Mouse (Mus musculus): ENCODE results near the gene Exoc3l. TPM values are rescaled to one million over a fixed set of nuclear protein-coding genes. Genes with fewer than 3 reads are reported as not detected.
A peak's percentile ranks its signal among the peaks of the same experiment; 100 is the strongest.

Gene Exoc3l
- polyA plus RNA-seq, 1 experiment from 2014 or later: 12.3 TPM

DNA sequence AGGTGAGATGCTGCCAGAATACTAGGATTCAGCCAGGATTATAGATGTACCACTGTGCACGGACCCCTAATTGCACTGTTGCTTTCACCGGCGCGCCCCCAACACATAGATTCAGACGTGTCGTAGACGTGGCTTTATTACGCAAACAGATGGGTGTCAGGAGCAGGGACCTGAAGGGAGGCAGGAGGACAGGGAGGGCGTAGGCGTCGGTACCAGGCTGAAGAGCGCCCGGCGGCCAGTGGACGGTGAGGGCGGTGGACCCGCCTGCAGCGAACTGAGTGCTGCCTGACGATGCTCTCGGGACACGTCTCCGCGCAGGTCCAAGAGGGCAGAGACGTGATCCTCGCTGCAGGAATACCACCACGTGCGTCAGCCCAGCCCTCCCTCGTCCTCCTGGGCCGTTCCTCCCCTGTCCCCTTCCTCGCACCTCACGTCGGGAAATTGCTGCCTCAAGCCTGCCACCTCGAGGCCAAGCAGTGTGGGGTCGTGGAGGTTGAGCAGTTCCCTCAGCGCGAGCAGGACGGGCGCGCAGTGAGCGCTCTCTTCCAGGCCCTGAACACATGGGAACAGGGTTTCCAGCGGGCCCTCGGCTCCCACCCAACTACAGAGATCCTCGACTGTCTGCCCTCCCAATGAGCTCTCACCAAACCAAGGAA is 6.0 kb downstream of the Exoc3l start, which contains the start of gene 4931428F04Rik:
TSS of gene 4931428F04Rik (minus strand) at position 60 of the 656 bp plus-strand sequence.
- 1% methylated on average over 43 of the region's 43 CpGs for WGBS
- peak within 1 kb of the TSS; percentile 57 for H3K9ac ChIP-seq
- ATAC-seq (replicated peaks; ENCODE audit: insufficient number of reproducible peaks, insufficient read depth, low FRiP score, low read depth): peak; percentile 11; the same call in 1 of the 2 replicates
- no peaks in the 10 kb centered on the region for H3K36me3 ChIP-seq
- H3K27ac ChIP-seq: peak within 1 kb of the TSS; percentile 64
- peaks cover 10% of the 10 kb centered on the region for H3K27me3 ChIP-seq
- peaks cover 23% of the 10 kb centered on the region for H3K4me1 ChIP-seq (replicated peaks)
- peak within 1 kb of the TSS; percentile 62 for H3K4me3 ChIP-seq
- H3K9me3 ChIP-seq (replicated peaks): no peaks in the 10 kb centered on the region
- H3K4me2 ChIP-seq: peak within 1 kb of the TSS; percentile 91

DNA sequence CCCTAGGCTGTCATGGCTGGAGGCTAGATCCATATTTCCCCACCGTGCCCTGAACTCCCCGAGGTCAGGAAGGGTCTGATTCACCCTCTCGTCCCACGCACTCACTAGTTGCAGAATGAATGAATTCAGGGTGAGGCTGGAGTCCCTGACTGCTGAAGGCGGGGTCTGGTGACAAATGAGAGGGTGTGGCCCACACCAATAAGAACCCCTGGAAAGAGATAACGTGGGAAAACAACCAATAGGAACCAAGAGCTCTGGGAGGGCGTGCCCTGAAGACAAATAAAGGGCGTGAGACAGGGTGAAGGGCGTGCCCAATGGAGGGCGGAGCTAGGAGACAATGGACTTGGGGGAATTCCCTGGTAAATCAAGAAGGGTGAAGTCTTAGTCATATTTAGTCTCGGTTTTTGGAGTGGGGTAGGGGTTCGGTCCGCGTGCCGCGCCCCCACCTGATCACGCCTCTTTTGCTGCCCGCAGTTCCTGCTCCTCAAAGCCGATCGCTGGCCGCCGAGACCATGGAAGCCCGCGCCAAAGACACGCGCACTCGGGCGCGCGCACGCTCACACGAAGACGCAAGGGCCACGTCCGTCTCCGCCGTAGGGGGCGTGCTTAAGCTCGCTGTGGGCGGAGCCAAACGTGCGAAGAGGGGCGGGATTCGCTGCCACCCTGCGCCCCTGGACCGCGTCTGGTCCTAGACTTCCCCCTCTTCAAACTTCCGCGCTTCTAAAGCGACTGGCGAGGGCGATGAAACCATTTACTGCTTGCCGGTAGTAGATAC is 6.8 kb downstream of the Exoc3l start:
- H3K4me3 ChIP-seq: peak overlapping the region; percentile 62
- peaks cover 10% of the 10 kb centered on the region for H3K27me3 ChIP-seq
- under 1% methylated on average over 53 of the region's 53 CpGs for WGBS
- H3K9me3 ChIP-seq (replicated peaks): no peaks in the 10 kb centered on the region
- H3K27ac ChIP-seq: peak overlapping the region; percentile 64
- peak overlapping the region; percentile 91 for H3K4me2 ChIP-seq
- H3K4me1 ChIP-seq (replicated peaks): peaks cover 23% of the 10 kb centered on the region
- ATAC-seq (replicated peaks; ENCODE audit: insufficient number of reproducible peaks, insufficient read depth, low FRiP score, low read depth): peak; percentile 88
- H3K36me3 ChIP-seq: no peaks in the 10 kb centered on the region
- peak overlapping the region; percentile 57 for H3K9ac ChIP-seq

DNA sequence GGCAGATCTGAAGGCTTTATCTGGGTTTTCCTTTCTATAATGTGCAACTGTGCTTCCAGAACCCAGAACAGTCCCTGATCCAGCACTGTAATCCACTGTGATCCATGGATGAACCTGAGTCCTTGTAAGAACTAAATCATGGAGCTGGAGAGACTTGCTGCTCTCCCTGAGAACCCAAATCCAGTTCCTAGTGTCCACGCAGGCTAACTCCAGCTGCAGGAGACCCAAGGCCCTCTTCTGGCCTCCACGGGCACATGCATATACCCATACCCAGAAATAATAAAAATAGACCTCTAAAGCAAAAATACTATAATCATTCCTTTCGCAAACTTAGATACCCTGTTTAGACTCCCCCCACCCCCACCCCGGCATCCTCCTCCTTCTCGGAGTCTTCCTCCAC is 7.7 kb downstream of the Exoc3l start:
- ATAC-seq (replicated peaks; ENCODE audit: insufficient number of reproducible peaks, insufficient read depth, low FRiP score, low read depth): no peak
- Histone ChIP-seq H3K9ac (no peak overlapping the region), H3K4me3 (no peak overlapping the region), H3K4me1 (replicated peaks) (peaks cover 25% of the 10 kb centered on the region), H3K36me3 (no peaks in the 10 kb centered on the region), H3K27me3 (peaks cover 10% of the 10 kb centered on the region), H3K4me2 (no peak overlapping the region), H3K27ac (no peak overlapping the region), H3K9me3 (replicated peaks) (no peaks in the 10 kb centered on the region)
- WGBS: 82% methylated on average over 5 of the region's 5 CpGs

DNA sequence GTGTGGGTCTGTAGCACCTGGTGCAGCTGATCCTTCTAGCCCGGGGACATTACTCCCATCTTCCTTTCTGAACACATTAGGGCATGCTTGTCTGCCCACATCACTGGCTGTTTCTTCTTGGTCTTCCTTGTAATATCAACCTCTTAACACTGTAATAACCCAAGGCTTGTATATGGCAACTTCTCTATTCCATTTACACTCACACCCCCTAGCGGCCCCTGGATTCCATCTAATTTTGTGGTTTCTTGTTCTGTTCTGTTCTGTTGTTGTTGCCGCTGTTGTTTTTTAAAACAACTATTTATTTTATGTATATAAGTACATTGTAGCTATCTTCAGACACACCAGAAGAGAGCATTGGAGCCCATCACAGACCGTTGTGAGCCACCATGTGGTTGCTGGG is 9.0 kb downstream of the Exoc3l start:
- 84% methylated on average over 4 of the region's 4 CpGs for WGBS
- no peak for ATAC-seq (replicated peaks; ENCODE audit: insufficient number of reproducible peaks, insufficient read depth, low FRiP score, low read depth)

DNA sequence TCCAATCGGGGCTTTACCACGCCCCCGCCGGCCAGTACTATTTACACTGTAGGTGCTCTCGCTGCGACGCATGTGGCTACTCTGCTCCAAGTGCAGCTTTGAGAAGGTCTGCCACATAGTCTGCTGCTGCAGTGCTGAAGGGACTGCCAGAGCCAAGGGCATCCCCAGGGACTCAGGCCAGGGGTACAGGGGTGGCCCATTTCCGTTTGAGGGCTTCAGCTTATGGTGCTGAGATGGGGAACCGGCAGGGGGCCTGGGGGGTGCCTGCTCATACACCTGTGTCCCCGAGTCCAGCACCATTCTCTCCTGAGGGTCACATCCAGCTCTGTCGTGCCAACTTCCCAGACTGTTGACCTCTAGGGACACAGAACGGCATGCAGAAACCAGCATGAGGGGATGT is 10.4 kb downstream of the Exoc3l start:
- Histone ChIP-seq H3K27me3 (peaks cover 12% of the 10 kb centered on the region), H3K4me1 (replicated peaks) (peaks cover 26% of the 10 kb centered on the region), H3K27ac (no peak overlapping the region), H3K36me3 (no peaks in the 10 kb centered on the region), H3K9ac (no peak overlapping the region), H3K9me3 (replicated peaks) (no peaks in the 10 kb centered on the region), H3K4me2 (no peak overlapping the region), H3K4me3 (no peak overlapping the region)
- no peak for ATAC-seq (replicated peaks; ENCODE audit: insufficient number of reproducible peaks, insufficient read depth, low FRiP score, low read depth)
- 51% methylated on average over 12 of the region's 12 CpGs for WGBS

More for the DNA sequence above, 9.0 kb downstream of the Exoc3l start:
- no peaks in the 10 kb centered on the region for H3K36me3 ChIP-seq
- no peak overlapping the region for H3K4me2 ChIP-seq
- H3K4me3 ChIP-seq: no peak overlapping the region
- H3K4me1 ChIP-seq (replicated peaks): peaks cover 30% of the 10 kb centered on the region
- no peaks in the 10 kb centered on the region for H3K9me3 ChIP-seq (replicated peaks)
- no peak overlapping the region for H3K27ac ChIP-seq
- H3K27me3 ChIP-seq: peaks cover 10% of the 10 kb centered on the region
- H3K9ac ChIP-seq: no peak overlapping the region

DNA sequence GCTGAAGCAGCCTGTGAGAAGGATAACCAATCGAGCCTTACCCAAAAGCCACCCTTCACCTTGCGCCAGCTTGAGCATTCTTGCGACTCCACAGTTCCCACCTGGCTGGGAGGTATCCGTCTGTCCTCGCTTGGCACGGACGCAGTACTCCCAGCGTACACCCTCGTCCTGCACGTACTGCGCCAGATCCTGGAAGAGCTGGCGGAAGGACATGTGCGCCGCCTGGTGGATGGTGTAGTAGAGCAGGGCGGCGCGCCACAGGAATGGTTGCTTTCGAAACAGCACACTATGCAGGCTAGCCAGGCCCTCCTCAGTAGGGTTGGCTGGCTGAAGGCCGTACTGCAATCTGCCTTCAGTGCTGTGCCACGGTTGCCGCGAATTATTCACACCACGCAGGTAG is 12.8 kb downstream of the Exoc3l start:
- Histone ChIP-seq H3K36me3 (no peaks in the 10 kb centered on the region), H3K27me3 (peaks cover 30% of the 10 kb centered on the region), H3K27ac (no peak overlapping the region), H3K9me3 (replicated peaks) (no peaks in the 10 kb centered on the region), H3K4me1 (replicated peaks) (peaks cover 17% of the 10 kb centered on the region), H3K9ac (no peak overlapping the region), H3K4me3 (no peak overlapping the region), H3K4me2 (peak overlapping the region; percentile 11; the same call in 1 of the 2 replicates)
- no peak for ATAC-seq (replicated peaks; ENCODE audit: insufficient number of reproducible peaks, insufficient read depth, low FRiP score, low read depth)
- 31% methylated on average over 23 of the region's 23 CpGs for WGBS

DNA sequence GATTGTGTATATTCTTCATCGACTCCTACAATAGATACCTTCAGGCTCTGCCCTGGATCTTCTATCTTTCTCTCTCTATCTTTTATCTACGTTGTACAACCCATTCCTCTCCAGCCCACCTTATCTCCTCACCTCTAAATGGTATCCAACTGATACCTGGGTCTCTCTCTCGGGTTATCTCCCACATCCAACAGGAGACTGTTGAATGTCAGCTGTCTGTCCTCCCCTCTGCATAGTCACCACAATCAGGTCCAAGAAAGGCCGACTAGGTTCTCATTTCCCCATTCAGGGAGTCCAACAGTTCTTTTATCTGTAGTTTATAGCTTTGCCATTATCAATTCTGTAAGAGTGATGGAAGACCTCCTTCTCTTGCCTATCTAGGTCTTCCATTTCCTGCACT is 13.7 kb downstream of the Exoc3l start:
- no peak overlapping the region for H3K4me2 ChIP-seq
- no peaks in the 10 kb centered on the region for H3K36me3 ChIP-seq
- H3K27me3 ChIP-seq: peaks cover 39% of the 10 kb centered on the region
- H3K4me1 ChIP-seq (replicated peaks): peaks cover 17% of the 10 kb centered on the region
- H3K27ac ChIP-seq: no peak overlapping the region
- H3K4me3 ChIP-seq: no peak overlapping the region
- ATAC-seq (replicated peaks; ENCODE audit: insufficient number of reproducible peaks, insufficient read depth, low FRiP score, low read depth): no peak
- WGBS: 64% methylated on average over 4 of the region's 4 CpGs
- H3K9ac ChIP-seq: no peak overlapping the region
- H3K9me3 ChIP-seq (replicated peaks): no peaks in the 10 kb centered on the region

DNA sequence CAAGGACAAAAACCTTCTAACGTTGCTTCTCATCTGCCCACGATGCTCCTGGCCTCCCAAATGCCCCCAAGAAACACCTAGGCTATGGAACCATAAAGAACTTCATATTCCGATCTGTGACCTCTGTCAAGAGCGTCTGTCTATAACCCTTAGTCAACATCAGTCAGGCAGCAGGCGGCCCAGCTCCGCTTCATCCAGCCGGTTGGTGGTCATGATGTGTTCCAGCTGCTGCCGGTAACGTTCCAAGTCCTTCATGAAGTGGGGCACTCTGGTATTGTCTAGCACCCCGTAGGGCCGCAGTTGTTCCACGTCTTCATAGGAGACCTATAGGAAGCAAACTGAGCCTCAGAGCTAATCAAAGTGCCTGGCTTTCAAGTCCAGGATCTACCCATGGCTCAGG is 14.1 kb downstream of the Exoc3l start:
- no peaks in the 10 kb centered on the region for H3K9me3 ChIP-seq (replicated peaks)
- H3K4me2 ChIP-seq: no peak overlapping the region
- H3K27ac ChIP-seq: no peak overlapping the region
- peaks cover 43% of the 10 kb centered on the region for H3K27me3 ChIP-seq
- H3K9ac ChIP-seq: no peak overlapping the region
- H3K36me3 ChIP-seq: no peaks in the 10 kb centered on the region
- H3K4me1 ChIP-seq (replicated peaks): peaks cover 18% of the 10 kb centered on the region
- no peak for ATAC-seq (replicated peaks; ENCODE audit: insufficient number of reproducible peaks, insufficient read depth, low FRiP score, low read depth)
- WGBS: 79% methylated on average over 12 of the region's 12 CpGs
- no peak overlapping the region for H3K4me3 ChIP-seq

DNA sequence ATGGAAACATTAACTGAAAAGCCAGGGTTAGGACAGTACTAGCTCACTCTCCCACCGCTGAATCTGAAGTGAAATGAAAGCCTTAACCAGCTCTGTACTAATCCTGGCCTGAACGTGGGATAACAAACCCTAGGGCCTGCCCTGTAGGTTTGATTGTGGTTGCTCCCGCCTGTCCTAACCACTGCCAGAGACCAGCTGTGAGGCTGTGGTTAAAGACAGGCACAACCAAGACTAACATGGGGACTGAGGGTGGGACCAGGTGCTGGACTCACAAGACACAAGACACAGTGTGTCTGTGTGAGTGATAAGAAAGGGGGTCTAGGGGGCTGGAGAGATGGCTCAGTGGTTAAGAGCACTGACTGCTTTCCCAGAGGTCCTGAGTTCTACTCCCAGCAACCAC is 15.3 kb downstream of the Exoc3l start:
- WGBS: 74% methylated on average over 3 of the region's 3 CpGs
- Histone ChIP-seq H3K4me3 (no peak overlapping the region), H3K4me1 (replicated peaks) (peaks cover 30% of the 10 kb centered on the region), H3K36me3 (no peaks in the 10 kb centered on the region), H3K9me3 (replicated peaks) (no peaks in the 10 kb centered on the region), H3K27me3 (peaks cover 55% of the 10 kb centered on the region), H3K4me2 (no peak overlapping the region), H3K27ac (no peak overlapping the region), H3K9ac (no peak overlapping the region)
- ATAC-seq (replicated peaks; ENCODE audit: insufficient number of reproducible peaks, insufficient read depth, low FRiP score, low read depth): no peak

DNA sequence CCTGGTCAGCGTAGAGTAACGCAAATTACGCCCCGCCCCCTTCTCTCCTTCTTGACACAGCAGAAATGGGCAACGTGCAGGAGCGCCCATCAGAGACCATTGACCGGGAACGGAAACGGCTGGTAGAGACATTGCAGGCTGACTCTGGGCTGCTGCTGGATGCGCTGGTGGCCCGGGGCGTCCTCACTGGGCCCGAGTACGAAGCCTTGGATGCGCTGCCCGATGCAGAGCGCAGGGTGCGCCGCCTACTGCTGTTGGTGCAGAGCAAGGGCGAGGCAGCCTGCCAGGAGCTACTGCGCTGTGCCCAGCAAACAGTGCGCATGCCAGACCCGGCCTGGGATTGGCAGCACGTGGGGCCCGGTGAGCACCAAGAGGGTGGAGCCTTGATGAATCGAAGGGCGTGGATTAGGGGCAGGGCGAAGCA is 17.0 kb downstream of the Exoc3l start:
- Histone ChIP-seq H3K9me3 (replicated peaks) (no peaks in the 10 kb centered on the region), H3K27me3 (peaks cover 71% of the 10 kb centered on the region), H3K36me3 (no peaks in the 10 kb centered on the region), H3K27ac (no peak overlapping the region), H3K4me1 (replicated peaks) (peaks cover 34% of the 10 kb centered on the region), H3K9ac (peak overlapping the region; percentile 38), H3K4me2 (peak overlapping the region; percentile 71), H3K4me3 (peak overlapping the region; percentile 40)
- peak; percentile 63 for ATAC-seq (replicated peaks; ENCODE audit: insufficient number of reproducible peaks, insufficient read depth, low FRiP score, low read depth)
- 3% methylated on average over 28 of the region's 28 CpGs for WGBS

DNA sequence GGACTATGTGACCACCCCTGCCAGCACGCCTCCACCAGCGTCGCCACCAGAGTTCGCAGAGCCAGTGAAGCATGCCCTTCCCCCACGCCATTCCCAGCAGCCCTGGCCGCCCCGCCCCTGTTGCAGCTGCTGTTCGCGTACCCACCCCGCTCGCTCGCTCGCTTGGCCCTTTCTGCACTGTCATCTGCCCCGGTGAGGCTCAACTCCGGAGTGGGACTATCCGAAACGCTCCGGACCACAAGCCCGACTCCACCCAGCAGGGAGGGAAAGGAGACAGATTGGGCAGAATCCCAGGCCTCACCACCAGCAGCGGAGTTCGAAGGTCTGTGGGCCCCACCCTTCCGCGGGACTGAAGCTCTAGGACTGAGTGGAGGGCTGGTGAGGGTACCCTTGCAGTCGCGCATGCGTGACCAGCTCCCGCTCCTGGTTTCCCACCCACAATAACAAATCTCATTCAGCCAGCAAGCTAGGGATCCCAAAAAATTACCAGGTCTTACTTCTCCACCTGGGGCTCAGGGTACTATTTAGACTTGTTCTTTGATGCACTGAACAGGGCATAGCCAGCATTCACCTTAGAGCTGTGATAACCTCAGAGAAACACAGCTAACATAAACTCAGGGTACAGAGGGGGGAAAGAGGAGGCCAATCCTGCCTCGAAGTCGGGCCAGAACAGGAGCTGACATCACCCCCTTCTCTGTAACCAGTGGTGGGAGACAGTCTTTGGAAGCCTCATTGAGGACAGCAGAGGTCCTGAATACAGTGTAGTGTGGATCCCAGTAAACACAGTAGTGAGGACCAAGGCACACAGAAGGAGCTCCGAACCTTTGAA is 19.4 kb downstream of the Exoc3l start:
- no peaks in the 10 kb centered on the region for H3K9me3 ChIP-seq (replicated peaks)
- H3K4me2 ChIP-seq: peak overlapping the region; percentile 84
- H3K27me3 ChIP-seq: peaks cover 90% of the 10 kb centered on the region
- H3K27ac ChIP-seq: no peak overlapping the region
- H3K9ac ChIP-seq: peak overlapping the region; percentile 49
- H3K4me1 ChIP-seq (replicated peaks): peaks cover 27% of the 10 kb centered on the region
- H3K4me3 ChIP-seq: peak overlapping the region; percentile 51
- 4% methylated on average over 29 of the region's 30 CpGs for WGBS
- peak; percentile 58 for ATAC-seq (replicated peaks; ENCODE audit: insufficient number of reproducible peaks, insufficient read depth, low FRiP score, low read depth)
- no peaks in the 10 kb centered on the region for H3K36me3 ChIP-seq
